Mouse (Mus musculus) spleen, adult 10 weeks (tissue): ENCODE measurements around the gene Ddit4l. TPM values are rescaled to one million over a fixed set of nuclear protein-coding genes. Genes with fewer than 3 reads are reported as not detected.

Experiments
- polyA plus RNA-seq: library from polyadenylated mRNA; stranded (reverse); fragments of 350-450 nt; fragmentation: Illumina TruSeq; extraction: RNeasy Lipid Tissue Mini Kit (QIAGEN cat#74804); gene quantifications from one replicate; pipeline ENCODE4 v1.2.3, GENCODE M21; 2015; ENCODE audit warnings: low replicate concordance; ENCODE audit not compliant: insufficient read depth

Ddit4l gene
- polyA plus RNA-seq, result 0.43 TPM

DNA sequence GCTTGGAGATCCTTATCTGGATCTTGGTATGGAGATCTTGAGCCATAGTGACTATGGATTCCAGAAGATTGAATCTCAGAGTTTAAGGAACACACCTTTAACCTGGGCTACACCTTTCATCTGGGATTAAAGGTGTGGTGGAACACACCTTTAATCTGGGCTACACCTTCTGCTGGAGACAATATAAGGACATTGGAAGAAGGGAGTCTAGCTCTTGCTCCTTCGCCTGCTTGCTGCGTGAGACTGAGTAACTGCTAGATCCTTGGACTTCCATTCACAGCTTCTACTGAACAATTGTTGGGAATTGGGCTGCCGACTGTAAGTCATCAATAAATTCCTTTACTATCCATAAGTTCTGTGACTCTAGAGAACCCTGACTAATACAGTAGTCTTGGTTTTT lies at the start of gene Ddit4l:
TSS of gene Ddit4l (plus strand) at position 301 of the 400 bp plus-strand sequence.

DNA sequence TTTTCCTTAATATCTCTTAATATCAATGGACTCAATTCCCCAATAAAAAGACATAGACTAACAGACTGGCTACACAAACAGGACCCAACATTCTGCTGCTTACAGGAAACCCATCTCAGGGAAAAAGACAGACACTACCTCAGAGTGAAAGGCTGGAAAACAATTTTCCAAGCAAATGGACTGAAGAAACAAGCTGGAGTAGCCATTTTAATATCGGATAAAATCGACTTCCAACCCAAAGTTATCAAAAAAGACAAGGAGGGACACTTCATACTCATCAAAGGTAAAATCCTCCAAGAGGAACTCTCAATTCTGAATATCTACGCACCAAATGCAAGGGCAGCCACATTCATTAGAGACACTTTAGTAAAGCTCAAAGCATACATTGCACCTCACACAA lies 49.8 kb downstream of the Ddit4l start, which contains the start of gene Gm21962:
TSS of gene Gm21962 (plus strand) at position 301 of the 400 bp plus-strand sequence.

Other genes with a start within 250 kb of the Ddit4l start
- not detected for gene Gm21962, start 49.9 kb downstream of the Ddit4l start, polyA plus RNA-seq
- 360 TPM for gene H2afz, start 242.9 kb downstream of the Ddit4l start, polyA plus RNA-seq
- 13.3 TPM for gene Dnajb14, start 246.1 kb downstream of the Ddit4l start, polyA plus RNA-seq